Mouse (Mus musculus): Measurements from ENCODE around the gene Dmrtc2. TPM values are rescaled to one million over a fixed set of nuclear protein-coding genes. Genes with fewer than 3 reads are reported as not detected.
A peak's percentile ranks its signal among the peaks of the same experiment; 100 is the strongest.
"Not testable (repeated sequence)": the region's sequence is repeated elsewhere in the genome, so short reads cannot be mapped to it uniquely, and the experiment has no call there.

Gene Dmrtc2
- polyA plus RNA-seq, 1 experiment from 2014 or later = not detected

DNA sequence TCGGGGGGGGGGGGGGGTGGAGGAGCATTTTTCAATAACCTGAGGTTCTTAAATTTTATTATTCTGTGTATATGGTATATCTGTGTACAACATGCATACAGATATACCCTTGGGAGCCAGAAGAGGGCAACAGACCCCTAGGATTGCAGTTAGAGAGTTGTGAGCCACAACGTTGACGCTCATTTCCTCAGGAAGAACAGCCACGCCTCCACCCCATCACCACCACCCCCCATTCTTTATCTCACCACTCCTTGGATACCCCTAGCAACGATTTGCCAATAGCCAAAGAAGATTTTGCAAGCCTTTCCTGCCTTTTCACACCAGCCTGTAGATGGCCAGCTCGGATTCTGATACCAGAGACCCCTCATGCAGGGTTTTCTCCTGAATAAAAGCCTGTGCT is 24.1 kb upstream of the Dmrtc2 start:
- Histone ChIP-seq H3K27me3 (replicated peaks; ENCODE audit: control insufficient read depth, insufficient read depth, low read length) (no peaks in the 10 kb centered on the region), H3K36me3 (ENCODE audit: control insufficient read depth, insufficient read depth, low read length) (no peaks in the 10 kb centered on the region), H3K27ac (replicated peaks; ENCODE audit: low read depth, low read length) (no peak overlapping the region), H3K4me1 (ENCODE audit: control insufficient read depth, insufficient read depth, low read length) (no peaks in the 10 kb centered on the region), H3K9ac (ENCODE audit: low read depth, low read length) (no peak overlapping the region), H3K4me3 (ENCODE audit: low read depth, low read length) (no peak overlapping the region), H3K4me2 (ENCODE audit: low read depth, low read length) (no peak overlapping the region), H3K9me3 (ENCODE audit: control insufficient read depth, low read length) (no peaks in the 10 kb centered on the region)
- DNase-seq (ENCODE audit: low spot score) (peak; percentile 36), ATAC-seq (ENCODE audit: low read depth) (no peak)
- WGBS = 6% methylated on average over 6 of the region's 6 CpGs

DNA sequence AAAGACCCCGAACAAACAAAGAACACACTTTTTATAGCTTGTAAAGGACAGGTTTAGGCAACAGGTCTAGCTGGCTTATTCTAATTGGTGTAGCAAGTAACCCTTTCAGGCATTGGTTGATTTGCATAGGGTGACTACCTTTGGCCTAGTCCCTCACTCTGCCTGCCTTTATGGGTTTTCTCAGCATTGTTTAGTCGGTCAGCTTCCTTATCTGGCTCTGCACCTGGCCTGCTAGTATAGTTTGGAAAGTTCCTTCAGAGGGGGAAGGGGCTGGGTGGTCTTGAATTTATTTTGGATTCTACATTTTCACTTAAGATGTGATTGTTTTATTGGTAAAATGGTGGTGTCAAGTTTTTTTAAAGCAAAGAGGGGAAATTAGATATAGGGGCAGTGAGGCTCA is 23.3 kb upstream of the Dmrtc2 start:
- WGBS = 39% methylated on average over 2 of the region's 2 CpGs
- not testable (repeated sequence) for H3K9me3 ChIP-seq (ENCODE audit: control insufficient read depth, low read length); H3K36me3 ChIP-seq (ENCODE audit: control insufficient read depth, insufficient read depth, low read length); H3K27me3 ChIP-seq (replicated peaks; ENCODE audit: control insufficient read depth, insufficient read depth, low read length); H3K4me1 ChIP-seq (ENCODE audit: control insufficient read depth, insufficient read depth, low read length); H3K27ac ChIP-seq (replicated peaks; ENCODE audit: low read depth, low read length); H3K4me3 ChIP-seq (ENCODE audit: low read depth, low read length); ATAC-seq (ENCODE audit: low read depth); DNase-seq (ENCODE audit: low spot score); H3K9ac ChIP-seq (ENCODE audit: low read depth, low read length); H3K4me2 ChIP-seq (ENCODE audit: low read depth, low read length)

DNA sequence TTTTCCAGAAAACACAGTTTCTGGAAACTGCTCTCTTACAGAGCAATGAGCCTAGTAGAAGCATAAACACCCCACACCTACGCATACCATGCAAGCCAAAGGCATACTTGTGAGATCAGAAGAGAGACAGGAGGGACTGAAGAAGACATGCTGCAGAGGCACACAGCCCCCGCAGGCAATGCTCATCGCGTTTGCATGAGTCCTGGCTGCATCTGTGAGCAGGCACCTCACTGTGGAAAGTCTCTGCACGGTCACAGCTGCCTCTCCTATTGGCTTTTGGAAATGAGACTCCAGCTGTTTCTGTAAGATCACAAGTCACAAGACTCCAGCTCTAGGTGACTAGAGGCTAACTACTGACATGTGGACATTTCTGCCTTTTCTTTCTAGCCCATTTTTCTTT is 19.7 kb upstream of the Dmrtc2 start:
- H3K4me1 ChIP-seq (ENCODE audit: control insufficient read depth, insufficient read depth, low read length) = 0 out of 2 replicates have a peak, but pooled peaks cover 3% of the 10 kb centered on the region
- H3K27ac ChIP-seq (replicated peaks; ENCODE audit: low read depth, low read length) = no peak overlapping the region
- peak; percentile 17 for DNase-seq (ENCODE audit: low spot score)
- H3K4me2 ChIP-seq (ENCODE audit: low read depth, low read length) = no peak overlapping the region
- no peak overlapping the region for H3K4me3 ChIP-seq (ENCODE audit: low read depth, low read length)
- WGBS = 19% methylated on average over 5 of the region's 5 CpGs
- H3K9ac ChIP-seq (ENCODE audit: low read depth, low read length) = no peak overlapping the region
- H3K27me3 ChIP-seq (replicated peaks; ENCODE audit: control insufficient read depth, insufficient read depth, low read length) = no peaks in the 10 kb centered on the region
- H3K36me3 ChIP-seq (ENCODE audit: control insufficient read depth, insufficient read depth, low read length) = no peaks in the 10 kb centered on the region
- ATAC-seq (ENCODE audit: low read depth) = no peak
- H3K9me3 ChIP-seq (ENCODE audit: control insufficient read depth, low read length) = no peaks in the 10 kb centered on the region

DNA sequence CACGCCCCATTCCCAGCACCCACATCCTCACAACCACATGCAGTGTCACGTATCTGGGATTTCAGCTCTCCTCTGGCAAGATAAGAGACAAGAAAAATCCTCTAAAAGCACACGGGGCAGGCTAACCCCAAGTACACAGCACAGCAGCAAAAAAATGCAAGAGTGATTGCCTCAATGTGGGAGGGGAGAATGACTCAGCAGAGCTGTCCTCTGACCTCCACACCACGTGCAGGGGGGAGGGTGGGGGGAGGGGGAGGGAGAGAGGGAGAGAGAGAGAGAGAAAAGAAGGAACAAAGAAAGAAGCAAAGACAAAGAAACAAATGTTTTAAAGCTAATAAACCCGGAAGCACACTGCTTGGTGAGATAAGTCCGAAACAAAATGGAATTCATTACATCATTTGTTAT is 19.0 kb upstream of the Dmrtc2 start:
- H3K27me3 ChIP-seq (replicated peaks; ENCODE audit: control insufficient read depth, insufficient read depth, low read length) = no peaks in the 10 kb centered on the region
- no peaks in the 10 kb centered on the region for H3K36me3 ChIP-seq (ENCODE audit: control insufficient read depth, insufficient read depth, low read length)
- no peak overlapping the region for H3K27ac ChIP-seq (replicated peaks; ENCODE audit: low read depth, low read length)
- no peak overlapping the region for H3K4me3 ChIP-seq (ENCODE audit: low read depth, low read length)
- 35% methylated on average over 6 of the region's 6 CpGs for WGBS
- no peak overlapping the region for H3K9ac ChIP-seq (ENCODE audit: low read depth, low read length)
- no peak overlapping the region for H3K4me2 ChIP-seq (ENCODE audit: low read depth, low read length)
- DNase-seq (ENCODE audit: low spot score) (peak; percentile 35), ATAC-seq (ENCODE audit: low read depth) (no peak)
- H3K4me1 ChIP-seq (ENCODE audit: control insufficient read depth, insufficient read depth, low read length) = 0 out of 2 replicates have a peak, but pooled peaks cover 3% of the 10 kb centered on the region
- no peaks in the 10 kb centered on the region for H3K9me3 ChIP-seq (ENCODE audit: control insufficient read depth, low read length)

DNA sequence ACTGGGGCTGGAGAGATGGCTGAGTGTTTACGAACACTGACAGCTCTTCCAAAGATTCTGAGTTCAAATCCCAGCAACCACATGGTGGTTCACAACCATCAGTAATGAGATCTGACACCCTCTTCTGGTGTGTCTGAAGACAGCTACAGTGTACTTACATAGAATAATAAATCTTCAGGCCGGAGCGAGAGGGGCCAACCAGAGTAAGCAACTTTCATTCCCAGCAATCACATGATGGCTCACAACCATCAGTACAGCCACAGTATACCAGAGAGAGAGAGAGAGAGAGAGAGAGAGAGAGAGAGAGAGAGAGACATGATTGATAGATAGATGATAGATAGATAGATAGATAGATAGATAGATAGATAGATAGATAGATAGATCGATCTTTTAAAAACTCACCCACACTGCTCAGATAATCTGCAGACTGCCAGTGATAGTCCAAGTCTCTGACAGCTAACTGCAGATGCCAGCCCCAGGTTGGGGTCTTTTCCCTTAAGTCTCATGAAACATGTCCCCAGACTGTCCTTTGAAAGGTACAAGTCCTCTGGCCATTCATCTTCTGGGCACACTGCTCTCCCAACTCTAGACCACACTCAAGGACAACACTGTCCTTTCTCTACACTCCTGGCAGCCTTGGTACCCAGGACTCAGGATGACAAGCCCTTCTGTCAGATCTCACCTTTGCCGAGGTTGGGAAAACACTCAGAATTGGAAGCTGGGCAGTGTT is 18.1 kb upstream of the Dmrtc2 start:
- Histone ChIP-seq H3K4me2 (ENCODE audit: low read depth, low read length) (no peak overlapping the region), H3K9ac (ENCODE audit: low read depth, low read length) (no peak overlapping the region), H3K9me3 (ENCODE audit: control insufficient read depth, low read length) (no peaks in the 10 kb centered on the region), H3K4me3 (ENCODE audit: low read depth, low read length) (no peak overlapping the region), H3K27ac (replicated peaks; ENCODE audit: low read depth, low read length) (no peak overlapping the region), H3K27me3 (replicated peaks; ENCODE audit: control insufficient read depth, insufficient read depth, low read length) (no peaks in the 10 kb centered on the region), H3K36me3 (ENCODE audit: control insufficient read depth, insufficient read depth, low read length) (no peaks in the 10 kb centered on the region), H3K4me1 (ENCODE audit: control insufficient read depth, insufficient read depth, low read length) (0 out of 2 replicates have a peak, but pooled peaks cover 3% of the 10 kb centered on the region)
- DNase-seq (ENCODE audit: low spot score) (no peak), ATAC-seq (ENCODE audit: low read depth) (no peak)
- WGBS = 84% methylated on average over 5 of the region's 5 CpGs

DNA sequence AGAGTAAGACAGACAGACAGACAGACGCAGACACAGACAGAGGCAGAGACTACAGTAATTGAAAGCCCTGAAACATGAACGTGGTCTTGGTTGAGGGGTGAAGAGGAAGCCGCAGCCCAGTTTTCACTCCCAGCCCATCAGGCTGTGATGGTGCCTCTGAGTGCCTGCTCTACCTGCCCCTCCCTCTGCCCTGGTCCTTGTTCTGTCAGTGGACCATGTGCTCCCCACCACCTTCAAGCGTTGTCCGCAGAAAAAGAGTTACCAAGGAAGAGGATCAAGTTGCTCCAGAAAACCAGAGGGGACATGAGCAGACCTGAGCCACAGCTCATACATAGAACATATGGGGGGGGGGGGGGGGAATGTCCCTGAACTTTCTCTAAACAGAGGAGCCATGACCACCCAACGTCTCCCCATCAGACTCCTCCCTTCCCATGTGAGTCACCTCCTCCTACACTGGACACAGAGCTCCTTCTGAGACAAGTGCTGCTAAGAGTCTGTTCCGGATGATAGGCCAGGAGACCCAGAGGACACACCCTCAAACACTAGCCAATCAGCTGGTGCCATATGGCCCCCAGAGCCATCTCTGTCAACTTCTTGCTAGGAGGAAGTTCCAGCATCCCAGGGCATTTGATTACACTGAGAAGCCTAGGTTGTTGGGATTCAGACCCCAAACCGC is 17.2 kb upstream of the Dmrtc2 start:
- no peak overlapping the region for H3K27ac ChIP-seq (replicated peaks; ENCODE audit: low read depth, low read length)
- no peaks in the 10 kb centered on the region for H3K27me3 ChIP-seq (replicated peaks; ENCODE audit: control insufficient read depth, insufficient read depth, low read length)
- ATAC-seq (ENCODE audit: low read depth) (no peak), DNase-seq (ENCODE audit: low spot score) (no peak)
- no peaks in the 10 kb centered on the region for H3K36me3 ChIP-seq (ENCODE audit: control insufficient read depth, insufficient read depth, low read length)
- WGBS = 75% methylated on average over 8 of the region's 8 CpGs
- H3K4me1 ChIP-seq (ENCODE audit: control insufficient read depth, insufficient read depth, low read length) = 0 out of 2 replicates have a peak, but pooled peaks cover 3% of the 10 kb centered on the region
- H3K4me2 ChIP-seq (ENCODE audit: low read depth, low read length) = no peak overlapping the region
- H3K9me3 ChIP-seq (ENCODE audit: control insufficient read depth, low read length) = no peaks in the 10 kb centered on the region
- no peak overlapping the region for H3K4me3 ChIP-seq (ENCODE audit: low read depth, low read length)
- H3K9ac ChIP-seq (ENCODE audit: low read depth, low read length) = no peak overlapping the region

DNA sequence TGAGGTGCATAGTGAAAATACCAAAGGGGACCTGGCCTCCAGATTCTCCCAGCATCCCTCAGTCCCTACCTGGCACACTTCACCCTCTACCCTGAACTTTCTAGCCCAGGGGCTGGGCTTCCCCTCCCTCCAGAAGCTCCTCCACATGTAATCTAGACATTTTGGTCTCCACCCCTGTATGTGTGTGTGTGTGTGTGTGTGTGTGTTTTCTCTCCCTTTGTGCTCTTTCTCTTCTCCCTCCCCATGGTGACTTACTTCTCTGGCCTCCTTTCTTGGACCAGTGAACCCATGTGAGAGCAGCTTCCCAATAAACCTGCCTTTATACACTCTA is 16.7 kb upstream of the Dmrtc2 start:
- DNase-seq (ENCODE audit: low spot score) (no peak), ATAC-seq (ENCODE audit: low read depth) (no peak)
- no peak overlapping the region for H3K4me3 ChIP-seq (ENCODE audit: low read depth, low read length)
- 0 out of 2 replicates have a peak, but pooled peaks cover 3% of the 10 kb centered on the region for H3K4me1 ChIP-seq (ENCODE audit: control insufficient read depth, insufficient read depth, low read length)
- H3K27ac ChIP-seq (replicated peaks; ENCODE audit: low read depth, low read length) = no peak overlapping the region
- no peaks in the 10 kb centered on the region for H3K36me3 ChIP-seq (ENCODE audit: control insufficient read depth, insufficient read depth, low read length)
- H3K4me2 ChIP-seq (ENCODE audit: low read depth, low read length) = no peak overlapping the region
- H3K9me3 ChIP-seq (ENCODE audit: control insufficient read depth, low read length) = no peaks in the 10 kb centered on the region
- H3K27me3 ChIP-seq (replicated peaks; ENCODE audit: control insufficient read depth, insufficient read depth, low read length) = no peaks in the 10 kb centered on the region
- no peak overlapping the region for H3K9ac ChIP-seq (ENCODE audit: low read depth, low read length)

DNA sequence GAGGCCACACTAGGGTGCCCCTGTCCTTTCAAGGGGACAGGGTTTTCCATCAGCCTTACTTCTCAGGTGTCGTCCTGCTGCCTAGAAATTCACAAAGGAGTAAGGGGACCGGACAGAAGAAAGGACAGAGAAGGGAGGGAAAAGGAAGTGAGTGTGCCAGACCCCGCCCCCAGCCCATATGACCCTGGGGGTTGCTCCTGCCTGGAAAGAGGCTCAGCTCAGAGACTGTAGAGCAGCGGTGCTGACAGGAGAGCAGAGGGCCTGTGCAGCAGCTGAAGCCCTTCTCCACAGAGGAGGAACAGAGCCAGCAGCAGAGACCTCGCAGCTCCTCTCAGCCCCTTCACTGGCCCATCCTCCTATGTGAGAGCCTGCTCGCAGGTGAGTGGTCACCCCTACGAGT is 16.2 kb upstream of the Dmrtc2 start:
- Histone ChIP-seq H3K27me3 (replicated peaks; ENCODE audit: control insufficient read depth, insufficient read depth, low read length) (no peaks in the 10 kb centered on the region), H3K4me1 (ENCODE audit: control insufficient read depth, insufficient read depth, low read length) (0 out of 2 replicates have a peak, but pooled peaks cover 3% of the 10 kb centered on the region), H3K9ac (ENCODE audit: low read depth, low read length) (no peak overlapping the region), H3K4me3 (ENCODE audit: low read depth, low read length) (no peak overlapping the region), H3K9me3 (ENCODE audit: control insufficient read depth, low read length) (no peaks in the 10 kb centered on the region), H3K36me3 (ENCODE audit: control insufficient read depth, insufficient read depth, low read length) (no peaks in the 10 kb centered on the region), H3K27ac (replicated peaks; ENCODE audit: low read depth, low read length) (no peak overlapping the region), H3K4me2 (ENCODE audit: low read depth, low read length) (no peak overlapping the region)
- DNase-seq (ENCODE audit: low spot score) (no peak), ATAC-seq (ENCODE audit: low read depth) (no peak)
- 30% methylated on average over 6 of the region's 7 CpGs for WGBS

Data from embryonic facial prominence, embryonic 14.5 days (tissue).